Mouse (Mus musculus) hindbrain, postnatal 0 days (tissue): ENCODE measurements around the gene Trpm8. TPM values are rescaled to one million over a fixed set of nuclear protein-coding genes. Genes with fewer than 3 reads are reported as not detected.

ENCODE experiments used
- ATAC-seq: fragments of 200-750 bp; cut with Nextera tagmentation; 2 replicates; pipeline ENCODE4 v1.8.0; 2017; ENCODE audit warnings: mild to moderate bottlenecking, moderate TSS enrichment, moderate library complexity
- DNase-seq: peaks from one replicate; pipeline ENCODE4 v3.0.0-alpha.2; 2015; ENCODE audit warnings: low spot score
- H3K27ac ChIP-seq: fragments of 300-500 bp; sonication (generic); 2 replicates; pipeline ENCODE4 v1.5.1; 2014; ENCODE audit warnings: mild to moderate bottlenecking
- H3K27me3 ChIP-seq: fragments of 300-500 bp; sonication (generic); 2 replicates; pipeline ENCODE4 v1.6.1; 2014; ENCODE audit warnings: low read length, mixed read lengths; ENCODE audit not compliant: insufficient read depth
- H3K36me3 ChIP-seq: fragments of 300-500 bp; sonication (generic); 2 replicates; pipeline ENCODE4 v1.6.1; 2014; ENCODE audit warnings: low read length, mixed read lengths; ENCODE audit not compliant: insufficient read depth
- H3K4me1 ChIP-seq: fragments of 300-500 bp; sonication (generic); 2 replicates; pipeline ENCODE4 v1.6.1; 2014; ENCODE audit warnings: antibody characterized with exemption, low read length, mixed read lengths; ENCODE audit not compliant: insufficient read depth
- H3K4me2 ChIP-seq: fragments of 300-500 bp; sonication (generic); 2 replicates; pipeline ENCODE4 v1.6.1; 2014; ENCODE audit warnings: low read depth, mild to moderate bottlenecking, low read length, moderate library complexity, mixed read lengths
- H3K4me3 ChIP-seq: fragments of 300-500 bp; sonication (generic); 2 replicates; pipeline ENCODE4 v1.5.1; 2014; ENCODE audit warnings: low read length
- H3K9ac ChIP-seq: fragments of 300-500 bp; sonication (generic); replicated peaks from 2 replicates; pipeline ENCODE4 v1.6.1; 2014; ENCODE audit warnings: mild to moderate bottlenecking, low read length, moderate library complexity, mixed read lengths
- H3K9me3 ChIP-seq: fragments of 300-500 bp; sonication (generic); 2 replicates; pipeline ENCODE4 v1.6.1; 2016; ENCODE audit warnings: low read length, mixed read lengths
- CTCF ChIP-seq: IDR thresholded peaks from 2 replicates; pipeline ENCODE4 v1.5.1; 2016; ENCODE audit warnings: antibody characterized with exemption, control low read depth, low read depth
- WGBS: fragments of 180-500 bp; shearing (Covaris S2); extraction: QIAGEN DNeasy Blood & Tissue Kit; methylation state at CpG from one replicate; pipeline ENCODE4 v1.1.7; 2014; 5-methylcytosine and 5-hydroxymethylcytosine counted together
- polyA plus RNA-seq: library from polyadenylated mRNA; unstranded; fragments of >200 nt; fragmentation: Nextera tagmentation; extraction: Ambion mirVana; gene quantifications from 2 replicates; pipeline ENCODE4 v1.2.1, GENCODE M21; 2015
- total RNA-seq: library from RNA; depleted of rRNA; stranded (reverse); fragments of >200 nt; gene quantifications from 2 replicates; pipeline ENCODE4 v1.2.3, GENCODE M21; 2014

Trpm8 gene
- total and polyA plus RNA-seq, 2 experiments from 2014 or later: 0.05 to 0.11 TPM

- Histone ChIP-seq H3K9ac (no peak overlapping the region), H3K4me3 (no peak overlapping the region), H3K27ac (no peak overlapping the region), H3K9me3 (no peaks in the 10 kb centered on the region), H3K36me3 (no peaks in the 10 kb centered on the region), H3K4me1 (no peaks in the 10 kb centered on the region), H3K27me3 (no peaks in the 10 kb centered on the region), H3K4me2 (no peak overlapping the region)
- DNase-seq: no peak
- TF ChIP-seq CTCF: no peak
- 83% methylated on average over 5 of the region's 5 CpGs for WGBS
- no peak for ATAC-seq
Observed at GRCm38 (mm10) chr1:88348496-88349005, 71.1 kb downstream of the Trpm8 start.

GRCm38 (mm10) chr1:88350761-88351160 is 73.3 kb downstream of the Trpm8 start:
- Histone ChIP-seq H3K4me2 (no peak overlapping the region), H3K9me3 (no peaks in the 10 kb centered on the region), H3K36me3 (no peaks in the 10 kb centered on the region), H3K27me3 (no peaks in the 10 kb centered on the region), H3K9ac (no peak overlapping the region), H3K4me1 (no peaks in the 10 kb centered on the region), H3K4me3 (no peak overlapping the region), H3K27ac (no peak overlapping the region)
- TF ChIP-seq CTCF: no peak
- DNase-seq (no peak), ATAC-seq (no peak)
- WGBS: 94% methylated on average over 9 of the region's 9 CpGs

DNA sequence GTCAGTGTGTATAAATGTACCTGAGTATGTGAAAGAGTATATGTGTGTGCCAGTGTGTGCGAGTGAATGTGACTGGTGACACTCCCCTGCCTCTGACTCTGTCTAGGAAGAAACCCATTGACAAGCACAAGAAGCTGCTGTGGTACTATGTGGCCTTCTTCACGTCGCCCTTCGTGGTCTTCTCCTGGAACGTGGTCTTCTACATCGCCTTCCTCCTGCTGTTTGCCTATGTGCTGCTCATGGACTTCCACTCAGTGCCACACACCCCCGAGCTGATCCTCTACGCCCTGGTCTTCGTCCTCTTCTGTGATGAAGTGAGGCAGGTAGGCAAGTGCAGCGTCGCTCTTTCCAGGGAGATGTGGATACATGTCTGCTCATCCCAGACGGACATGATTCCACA is 77.6 kb downstream of the Trpm8 start:
- Histone ChIP-seq H3K9ac (no peak overlapping the region), H3K9me3 (no peaks in the 10 kb centered on the region), H3K27me3 (no peaks in the 10 kb centered on the region), H3K36me3 (no peaks in the 10 kb centered on the region), H3K4me3 (no peak overlapping the region), H3K4me2 (no peak overlapping the region), H3K27ac (no peak overlapping the region), H3K4me1 (no peaks in the 10 kb centered on the region)
- 94% methylated on average over 12 of the region's 12 CpGs for WGBS
- TF ChIP-seq CTCF: no peak
- no peak for DNase-seq
- ATAC-seq: no peak

- no peak for ATAC-seq
- H3K36me3 ChIP-seq: no peaks in the 10 kb centered on the region
- no peaks in the 10 kb centered on the region for H3K4me1 ChIP-seq
- no peak overlapping the region for H3K9ac ChIP-seq
- no peak for TF ChIP-seq CTCF
- 90% methylated on average over 3 of the region's 3 CpGs for WGBS
- no peaks in the 10 kb centered on the region for H3K27me3 ChIP-seq
- no peak overlapping the region for H3K4me2 ChIP-seq
- H3K4me3 ChIP-seq: no peak overlapping the region
- H3K9me3 ChIP-seq: no peaks in the 10 kb centered on the region
- no peak for DNase-seq
- H3K27ac ChIP-seq: no peak overlapping the region
Observed at GRCm38 (mm10) chr1:88355681-88356080, 78.2 kb downstream of the Trpm8 start.

DNA sequence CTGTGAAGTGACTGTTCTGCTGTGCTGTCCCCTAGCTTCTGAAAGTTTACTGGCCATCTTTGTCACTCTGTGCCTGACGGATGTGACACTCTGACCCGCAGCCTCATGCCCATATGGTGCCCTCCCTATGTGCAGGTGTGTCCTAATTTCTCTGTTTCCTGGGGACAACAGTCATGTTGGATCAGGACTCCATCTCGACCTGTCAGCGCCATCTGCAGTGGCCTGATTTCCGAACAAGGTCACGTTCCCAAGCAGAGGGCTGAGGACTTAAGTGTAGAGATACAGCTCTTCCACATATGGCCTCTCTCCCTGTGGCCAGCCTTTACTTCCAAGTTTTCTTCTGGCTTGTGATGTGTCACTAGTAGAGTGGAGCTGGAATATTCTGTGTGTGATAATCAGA is 79.2 kb downstream of the Trpm8 start:
- H3K4me2 ChIP-seq: no peak overlapping the region
- no peak overlapping the region for H3K27ac ChIP-seq
- no peaks in the 10 kb centered on the region for H3K4me1 ChIP-seq
- no peak overlapping the region for H3K9ac ChIP-seq
- H3K36me3 ChIP-seq: no peaks in the 10 kb centered on the region
- ATAC-seq (no peak), DNase-seq (no peak)
- WGBS: 85% methylated on average over 6 of the region's 6 CpGs
- no peaks in the 10 kb centered on the region for H3K27me3 ChIP-seq
- H3K9me3 ChIP-seq: no peaks in the 10 kb centered on the region
- no peak for TF ChIP-seq CTCF
- H3K4me3 ChIP-seq: no peak overlapping the region

DNA sequence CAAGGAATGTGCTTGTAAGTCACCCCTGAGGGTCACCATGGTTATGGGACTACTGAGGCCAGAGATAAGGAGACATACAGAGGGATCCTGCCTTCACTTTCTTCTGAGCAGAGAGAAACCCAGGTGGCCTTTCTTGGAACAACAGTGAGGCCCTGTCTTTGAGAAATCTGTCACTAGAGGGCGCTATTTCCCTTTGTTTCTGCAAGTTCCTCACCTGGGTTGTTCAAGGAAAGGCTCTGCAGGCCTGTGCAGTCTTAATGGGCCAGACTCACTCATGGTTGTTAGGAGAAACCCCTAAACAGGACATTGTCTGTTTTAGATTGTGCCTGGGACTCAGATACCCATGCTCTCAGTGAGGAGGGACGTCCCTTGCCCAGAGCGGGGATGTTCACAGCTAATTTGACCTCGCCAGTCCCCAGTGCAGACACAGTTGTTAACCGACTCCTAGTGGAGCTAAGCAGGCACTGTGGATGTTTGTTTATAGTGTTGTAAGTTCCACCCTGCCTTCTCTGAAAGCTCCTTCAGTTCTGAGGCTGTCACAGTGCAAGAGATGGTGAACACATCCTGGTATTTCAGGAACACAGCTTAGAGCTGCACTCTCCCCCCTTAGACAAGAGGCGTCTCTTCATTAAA is 80.1 kb downstream of the Trpm8 start:
- no peak overlapping the region for H3K4me3 ChIP-seq
- H3K9ac ChIP-seq: no peak overlapping the region
- H3K4me2 ChIP-seq: no peak overlapping the region
- no peaks in the 10 kb centered on the region for H3K9me3 ChIP-seq
- H3K36me3 ChIP-seq: no peaks in the 10 kb centered on the region
- no peaks in the 10 kb centered on the region for H3K4me1 ChIP-seq
- H3K27me3 ChIP-seq: no peaks in the 10 kb centered on the region
- DNase-seq (peak; percentile 96), ATAC-seq (peak; percentile 85)
- no peak overlapping the region for H3K27ac ChIP-seq
- WGBS: 60% methylated on average over 6 of the region's 6 CpGs
- TF ChIP-seq CTCF: peak; percentile 93

- peak; percentile 21 for DNase-seq
- ATAC-seq: peak; percentile 38; the same call in 1 of the 2 replicates
- no peak for TF ChIP-seq CTCF
- no peak overlapping the region for H3K9ac ChIP-seq
- H3K9me3 ChIP-seq: no peaks in the 10 kb centered on the region
- H3K4me1 ChIP-seq: no peaks in the 10 kb centered on the region
- no peak overlapping the region for H3K4me3 ChIP-seq
- WGBS: 64% methylated on average over 7 of the region's 7 CpGs
- H3K36me3 ChIP-seq: no peaks in the 10 kb centered on the region
- no peak overlapping the region for H3K4me2 ChIP-seq
- H3K27me3 ChIP-seq: no peaks in the 10 kb centered on the region
- H3K27ac ChIP-seq: no peak overlapping the region
Observed at GRCm38 (mm10) chr1:88358102-88358654, 80.7 kb downstream of the Trpm8 start.
